Mouse (Mus musculus) lung, adult 2 months (tissue): ENCODE data around the gene Adgrf5. TPM values are rescaled to one million over a fixed set of nuclear protein-coding genes. Genes with fewer than 3 reads are reported as not detected.
A peak's percentile ranks its signal among the peaks of the same experiment; 100 is the strongest.

Source experiments
- DNase-seq: peaks from one replicate; pipeline ENCODE4 v3.0.0; 2022
- H3K4me1 ChIP-seq: fragments of 200-500 bp; 2 replicates; pipeline ENCODE4 v1.6.1; 2011; ENCODE audit warnings: low read length; ENCODE audit not compliant: control insufficient read depth, insufficient read depth
- H3K4me3 ChIP-seq: fragments of 200-500 bp; replicated peaks from 2 replicates; pipeline ENCODE3; 2011; ENCODE audit warnings: low read depth, mild to moderate bottlenecking, control low read depth, low read length; ENCODE audit errors: extremely low read depth
- CTCF ChIP-seq: fragments of 200-500 bp; IDR thresholded peaks from 2 replicates; pipeline ENCODE4 v1.5.1; 2011; ENCODE audit warnings: mild to moderate bottlenecking, low read length, control low read depth; ENCODE audit not compliant: insufficient read depth
- POLR2A ChIP-seq: fragments of 200-500 bp; IDR thresholded peaks from 2 replicates; pipeline ENCODE4 v1.6.1; 2011; ENCODE audit warnings: low read depth, mild to moderate bottlenecking, control low read depth, low read length, borderline replicate concordance; ENCODE audit errors: extremely low read depth
- WGBS: fragments of 180-500 bp; shearing (Covaris S2); methylation state at CpG from one replicate; pipeline ENCODE4 v1.1.7; 2018; 5-methylcytosine and 5-hydroxymethylcytosine counted together
- polyA plus RNA-seq: library from polyadenylated mRNA; depleted of rRNA; stranded (reverse); fragments of >200 nt; gene quantifications from 2 replicates; pipeline ENCODE4 v1.2.3, GENCODE M21; 2012

The Adgrf5 gene
- polyA plus RNA-seq, 1 experiment, result 327 TPM

DNA sequence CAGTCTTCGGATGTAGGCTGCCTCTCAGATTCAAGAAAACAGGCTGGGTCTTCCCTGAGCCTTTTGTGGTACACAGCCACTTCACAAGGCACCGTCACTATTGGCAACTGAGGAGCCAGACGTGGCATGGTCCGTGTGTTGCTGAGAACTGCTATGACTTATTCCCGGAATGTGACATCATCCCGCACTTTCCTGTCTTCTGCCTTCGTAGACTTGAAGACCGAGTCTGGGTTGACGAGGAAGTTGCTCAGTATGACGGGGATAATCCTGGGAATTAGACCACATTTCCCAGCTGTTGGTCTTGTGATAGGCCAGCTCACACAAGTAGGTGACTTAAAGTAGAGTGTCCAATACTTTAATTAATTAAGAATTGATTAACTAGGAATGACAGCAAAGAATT is 40.2 kb downstream of the Adgrf5 start:
- 39% methylated on average over 10 of the region's 10 CpGs for WGBS
- Histone ChIP-seq H3K4me1 (peaks cover 29% of the 10 kb centered on the region), H3K4me3 (no peak overlapping the region)
- no peak for DNase-seq
- TF ChIP-seq CTCF (no peak), POLR2A (no peak)

DNA sequence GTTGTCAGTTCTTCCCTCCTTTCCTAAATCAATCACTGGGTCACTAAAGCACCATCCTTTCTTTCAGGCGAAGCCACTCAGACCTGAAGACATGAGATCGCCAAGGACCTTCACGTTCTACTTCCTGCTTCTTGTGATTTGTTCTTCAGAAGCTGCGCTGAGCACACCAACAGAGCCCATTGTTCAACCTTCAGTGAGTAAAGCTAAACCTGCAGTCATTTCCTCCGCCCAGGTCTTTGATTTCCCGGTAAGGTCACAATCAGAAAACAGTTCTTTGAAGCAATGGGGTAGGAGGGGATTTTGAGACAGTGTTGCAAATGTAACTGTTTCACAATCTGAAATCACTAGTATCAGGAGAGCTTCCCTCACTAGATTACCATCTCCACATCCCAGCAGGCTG is 43.6 kb downstream of the Adgrf5 start:
- H3K4me3 ChIP-seq, result no peak overlapping the region
- WGBS, result 39% methylated on average over 6 of the region's 6 CpGs
- peaks cover 47% of the 10 kb centered on the region for H3K4me1 ChIP-seq
- DNase-seq, result no peak
- TF ChIP-seq CTCF, result no peak
- no peak for TF ChIP-seq POLR2A

DNA sequence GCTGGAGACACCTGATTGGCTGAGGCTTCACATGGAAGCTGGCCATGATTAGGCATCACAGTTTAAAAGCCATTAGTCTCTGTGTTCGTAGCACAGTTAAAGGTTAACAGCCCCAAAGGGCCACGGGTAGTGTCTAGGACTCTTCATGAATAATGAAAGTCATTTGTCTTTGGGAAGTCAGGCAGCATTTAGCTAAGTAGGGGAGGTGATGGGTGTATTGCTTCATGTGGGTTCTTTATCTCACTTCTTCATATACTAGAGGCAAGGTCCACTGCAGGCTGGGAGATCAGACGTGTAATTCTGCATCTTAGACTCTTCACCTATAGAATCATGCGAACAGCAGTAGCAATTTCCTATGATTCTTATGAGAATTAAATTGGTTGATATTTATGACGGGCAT is 44.2 kb downstream of the Adgrf5 start:
- 53% methylated on average over 5 of the region's 5 CpGs for WGBS
- no peak for TF ChIP-seq POLR2A
- TF ChIP-seq CTCF, result no peak
- Histone ChIP-seq H3K4me1 (peaks cover 47% of the 10 kb centered on the region), H3K4me3 (no peak overlapping the region)
- DNase-seq, result no peak

- Histone ChIP-seq H3K4me1 (peaks cover 41% of the 10 kb centered on the region), H3K4me3 (no peak overlapping the region)
- TF ChIP-seq POLR2A (no peak), CTCF (no peak)
- 37% methylated on average over 3 of the region's 3 CpGs for WGBS
- no peak for DNase-seq
Observed at GRCm38 (mm10) chr17:43406321-43406720, 46.1 kb downstream of the Adgrf5 start.

DNA sequence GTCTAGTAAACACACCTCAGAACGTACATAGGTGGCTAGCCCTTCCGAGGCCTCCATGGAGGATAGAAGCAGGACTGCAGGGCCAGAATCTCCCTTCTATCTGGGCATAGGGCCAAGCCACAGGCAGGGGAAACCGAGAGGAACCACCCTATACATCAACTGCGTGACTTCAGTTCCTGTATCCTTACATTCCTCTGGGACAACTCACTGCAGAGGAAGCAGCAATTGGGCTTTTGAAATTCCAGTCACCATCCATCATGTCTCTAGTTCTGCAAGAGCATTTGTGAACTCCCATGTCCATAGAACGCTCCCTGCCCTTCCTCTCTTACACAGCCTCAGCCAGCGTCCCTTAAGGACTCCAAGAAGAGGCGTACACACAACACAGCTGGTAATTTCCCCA is 47.3 kb downstream of the Adgrf5 start:
- TF ChIP-seq CTCF (no peak), POLR2A (no peak)
- no peak for DNase-seq
- Histone ChIP-seq H3K4me1 (peaks cover 38% of the 10 kb centered on the region), H3K4me3 (no peak overlapping the region)
- 22% methylated on average over 7 of the region's 7 CpGs for WGBS

- WGBS, result 35% methylated on average over 7 of the region's 7 CpGs
- Histone ChIP-seq H3K4me3 (no peak overlapping the region), H3K4me1 (peaks cover 8% of the 10 kb centered on the region)
- no peak for DNase-seq
- TF ChIP-seq CTCF (no peak), POLR2A (no peak)
Observed at GRCm38 (mm10) chr17:43413182-43413581, 52.9 kb downstream of the Adgrf5 start.

- no peak for DNase-seq
- no peak overlapping the region for H3K4me3 ChIP-seq
- TF ChIP-seq POLR2A (no peak), CTCF (peak; percentile 26; the same call in 1 of the 2 replicates)
- H3K4me1 ChIP-seq, result peaks cover 13% of the 10 kb centered on the region
- 64% methylated on average over 5 of the region's 5 CpGs for WGBS
Observed at GRCm38 (mm10) chr17:43419204-43419603, 59.0 kb downstream of the Adgrf5 start.

DNA sequence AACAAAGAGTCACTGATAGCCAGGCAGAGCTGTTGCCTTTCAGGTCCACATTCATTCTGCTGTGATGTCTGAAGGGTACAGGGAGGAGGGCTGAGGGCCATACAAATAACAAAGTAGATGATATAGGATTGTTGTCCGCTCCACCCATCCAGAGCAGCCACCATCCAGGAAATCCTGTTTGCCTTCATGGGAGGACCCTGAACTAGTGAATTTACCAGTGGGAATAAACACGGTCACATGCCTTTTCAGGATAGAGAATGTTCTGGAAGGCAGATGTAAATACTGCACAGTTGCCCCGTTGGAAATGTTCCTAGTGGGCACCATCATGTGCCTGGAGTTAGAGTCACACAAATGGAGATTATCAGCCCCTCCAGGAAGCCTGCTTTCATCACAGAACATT is 60.1 kb downstream of the Adgrf5 start:
- WGBS, result 42% methylated on average over 3 of the region's 3 CpGs
- TF ChIP-seq POLR2A (no peak), CTCF (no peak)
- Histone ChIP-seq H3K4me1 (peaks cover 13% of the 10 kb centered on the region), H3K4me3 (no peak overlapping the region)
- no peak for DNase-seq

DNA sequence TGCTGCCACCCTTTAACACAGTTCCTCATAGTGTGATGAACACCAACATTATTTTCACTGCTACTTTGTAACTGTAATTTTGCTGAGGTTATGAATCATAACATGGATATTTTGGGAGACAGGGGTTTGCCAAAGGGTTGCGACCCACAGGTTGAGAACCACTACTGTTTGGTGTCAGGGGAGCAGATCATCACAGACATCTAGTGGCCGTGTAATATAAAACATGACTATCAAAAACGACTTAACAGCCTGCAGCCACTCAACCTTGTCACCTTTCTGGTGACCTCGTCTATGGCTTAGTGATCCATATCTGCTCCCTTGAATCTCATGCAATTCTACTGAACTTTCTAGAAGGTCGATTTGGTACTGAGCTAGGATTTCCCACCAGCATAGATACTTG is 63.7 kb downstream of the Adgrf5 start:
- no peak for TF ChIP-seq POLR2A
- no peak for TF ChIP-seq CTCF
- Histone ChIP-seq H3K4me3 (no peak overlapping the region), H3K4me1 (peaks cover 13% of the 10 kb centered on the region)
- no peak for DNase-seq
- WGBS, result 49% methylated on average over 5 of the region's 5 CpGs

DNA sequence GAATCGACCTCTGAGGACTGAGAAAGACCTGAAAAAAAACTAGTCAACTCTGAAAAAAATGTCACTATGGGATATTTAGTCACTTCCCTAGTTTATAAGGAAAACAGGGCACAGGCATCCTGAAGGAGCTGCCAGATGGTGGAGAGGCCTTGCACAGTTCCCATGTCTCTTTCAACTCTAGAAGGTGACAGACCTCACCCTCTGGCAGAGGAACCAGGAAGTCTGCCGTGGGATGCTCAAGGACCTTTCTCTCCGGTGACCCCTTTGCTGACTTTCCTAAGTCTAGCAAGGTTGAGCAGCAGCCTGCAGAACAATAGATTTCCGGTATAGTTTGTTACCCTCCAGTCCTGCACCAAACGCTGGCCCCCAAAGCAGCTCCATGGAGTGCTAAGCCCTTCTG is 71.4 kb downstream of the Adgrf5 start:
- no peak overlapping the region for H3K4me3 ChIP-seq
- TF ChIP-seq CTCF, result no peak
- TF ChIP-seq POLR2A, result no peak
- WGBS, result 32% methylated on average over 5 of the region's 5 CpGs
- no peaks in the 10 kb centered on the region; the same call in 1 of the 2 replicates for H3K4me1 ChIP-seq
- no peak for DNase-seq

GRCm38 (mm10) chr17:43434485-43434884 is 74.2 kb downstream of the Adgrf5 start:
- WGBS, result 43% methylated on average over 8 of the region's 8 CpGs
- Histone ChIP-seq H3K4me1 (no peaks in the 10 kb centered on the region; the same call in none of the 2 replicates), H3K4me3 (no peak overlapping the region)
- DNase-seq, result no peak
- no peak for TF ChIP-seq POLR2A
- no peak for TF ChIP-seq CTCF
